Mouse (Mus musculus) adrenal gland, postnatal 10 days (tissue): ENCODE measurements around the gene Gm13272. TPM values are rescaled to one million over a fixed set of nuclear protein-coding genes. Genes with fewer than 3 reads are reported as not detected.
A peak's percentile ranks its signal among the peaks of the same experiment; 100 is the strongest.
"Not testable (repeated sequence)": the region's sequence is repeated elsewhere in the genome, so short reads cannot be mapped to it uniquely, and the experiment has no call there.

Experiments used
- DNase-seq: peaks from one replicate; pipeline ENCODE4 v3.0.0; 2021; ENCODE audit warnings: mixed read lengths
- long read RNA-seq, 2 experiments: library from polyadenylated mRNA; stranded (forward); transcript quantifications; one replicate each; pipeline ENCODE4 v2.0.0; 2021
- total RNA-seq, 2 experiments: library from RNA; stranded (reverse); gene quantifications; 2 replicates each; pipeline ENCODE4 v1.2.3; 2021

Gm13272 gene
- not detected for total RNA-seq
- long read RNA-seq, experiment 1 = 0 reads
- long read RNA-seq, experiment 2 = 0 reads

GRCm38 (mm10) chr4:88779550-88779949 is at the start of gene Gm13272:
Gm13272 (plus strand) TSS chr4:88779850.
- DNase-seq = not testable (repeated sequence)

- peak; percentile 86 for DNase-seq
Observed at GRCm38 (mm10) chr4:88738480-88738879, 41.2 kb upstream of the Gm13272 start.

DNA sequence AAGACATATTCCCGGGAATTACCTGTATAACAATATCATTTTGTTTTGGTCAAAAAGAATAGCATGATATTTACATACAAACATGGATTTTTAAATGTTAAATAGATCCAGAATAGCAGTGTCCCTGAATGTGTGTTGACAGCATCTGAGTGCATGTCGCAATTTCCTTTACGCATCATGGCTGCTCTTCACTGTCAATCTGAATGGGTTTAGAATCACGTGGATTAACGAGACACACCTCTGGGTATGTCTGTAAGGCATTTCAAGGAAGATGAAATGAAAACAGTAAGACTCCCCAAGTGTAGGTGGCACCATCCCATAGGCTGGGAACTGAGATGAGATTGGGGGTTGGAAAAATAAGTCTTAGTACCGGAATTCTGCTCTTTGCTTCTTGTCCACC is 40.6 kb upstream of the Gm13272 start:
- DNase-seq = no peak

- no peak for DNase-seq
Observed at GRCm38 (mm10) chr4:88741426-88741825, 38.2 kb upstream of the Gm13272 start.

- DNase-seq = no peak
Observed at GRCm38 (mm10) chr4:88742771-88743371, 36.8 kb upstream of the Gm13272 start.

GRCm38 (mm10) chr4:88744207-88744606 is 35.4 kb upstream of the Gm13272 start:
- DNase-seq = no peak

DNA sequence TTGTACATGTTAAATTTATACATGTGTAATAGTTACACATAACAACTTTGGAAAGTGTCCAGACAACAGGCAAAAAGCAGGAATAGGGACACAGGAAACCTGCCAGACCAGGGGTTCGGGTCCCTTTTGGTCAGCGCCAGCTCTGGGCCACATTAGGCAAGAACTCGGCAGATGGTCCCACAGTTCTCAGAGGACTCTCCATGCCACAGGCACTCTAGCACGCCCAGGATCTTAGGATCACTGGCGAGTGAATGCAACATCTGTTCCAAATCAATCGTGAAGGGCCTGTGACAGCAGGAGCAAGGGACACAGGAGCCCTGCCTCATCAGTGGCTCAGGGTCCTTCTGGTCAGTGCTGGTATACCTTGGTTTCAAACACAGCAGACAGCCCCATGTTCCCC is 29.7 kb upstream of the Gm13272 start:
- DNase-seq = no peak

DNA sequence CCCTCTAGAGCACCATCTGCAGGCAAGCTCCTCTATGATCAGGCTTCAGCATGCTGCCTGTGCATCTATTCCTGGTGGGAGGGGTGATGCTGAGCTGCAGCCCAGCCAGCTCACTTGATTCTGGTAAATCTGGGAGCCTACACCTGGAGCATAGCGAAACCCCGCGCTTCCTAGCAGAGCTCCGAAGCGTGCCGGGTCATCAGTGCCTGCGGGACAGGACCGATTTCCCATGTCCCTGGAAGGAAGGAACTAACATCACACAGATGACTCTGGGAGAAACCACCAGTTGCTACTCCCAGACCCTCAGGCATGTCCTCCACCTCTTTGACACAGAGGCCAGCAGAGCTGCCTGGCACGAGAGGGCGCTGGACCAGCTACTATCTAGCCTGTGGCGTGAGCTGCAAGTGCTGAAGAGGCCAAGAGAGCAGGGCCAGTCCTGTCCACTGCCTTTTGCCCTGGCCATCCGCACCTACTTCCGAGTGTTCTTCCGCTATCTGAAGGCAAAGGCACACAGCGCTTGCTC is 24.8 kb upstream of the Gm13272 start, which contains the start of gene Gm13271:
TSS of gene Gm13271 (plus strand) at position 51 of the 523 bp plus-strand sequence.
- peak; percentile 60 for DNase-seq

DNA sequence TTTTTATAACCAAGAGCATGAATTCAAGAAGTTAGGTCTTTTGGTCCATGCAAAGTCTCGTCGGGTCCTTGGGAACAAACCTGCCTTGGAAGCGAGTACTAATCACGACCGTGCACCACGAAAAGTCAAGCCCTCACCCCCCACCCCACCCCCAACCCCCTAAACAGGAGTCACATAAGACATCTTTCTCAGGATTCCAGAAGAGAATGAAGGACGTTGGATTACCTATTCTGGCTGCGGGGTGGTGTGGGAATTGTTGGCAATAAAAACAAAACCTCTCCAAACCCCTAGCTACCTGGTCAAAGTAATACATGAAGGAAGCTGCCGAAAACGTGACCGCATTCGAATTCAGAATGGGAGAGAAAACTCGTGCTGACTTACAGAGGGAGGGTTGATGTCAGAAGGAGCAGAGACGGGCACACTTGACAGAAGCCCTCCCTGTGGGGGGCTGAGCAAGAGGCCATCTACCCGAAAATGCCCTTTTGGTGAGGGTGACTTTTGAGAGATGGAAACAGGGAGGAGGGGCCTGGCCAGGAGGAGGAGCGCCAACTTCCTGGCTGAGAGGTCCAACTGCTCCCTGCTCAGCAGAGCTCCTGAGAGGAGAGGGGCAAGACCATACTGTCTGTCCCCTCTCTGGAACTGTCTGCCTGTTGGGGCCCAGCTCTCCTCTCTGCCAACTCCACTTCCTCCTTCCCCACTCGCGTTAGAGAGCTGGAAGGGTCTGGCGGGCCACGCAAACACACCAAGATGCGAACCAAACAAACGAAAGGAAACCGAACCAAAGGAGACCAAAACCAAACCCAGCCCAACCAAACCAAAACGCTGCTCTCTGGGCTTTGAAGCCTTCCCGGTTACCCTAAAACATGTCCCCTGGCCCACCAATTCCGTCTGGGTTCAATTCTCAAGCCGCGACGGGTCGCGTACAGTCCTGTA is 22.8 kb upstream of the Gm13272 start:
- DNase-seq = peak; percentile 25

DNA sequence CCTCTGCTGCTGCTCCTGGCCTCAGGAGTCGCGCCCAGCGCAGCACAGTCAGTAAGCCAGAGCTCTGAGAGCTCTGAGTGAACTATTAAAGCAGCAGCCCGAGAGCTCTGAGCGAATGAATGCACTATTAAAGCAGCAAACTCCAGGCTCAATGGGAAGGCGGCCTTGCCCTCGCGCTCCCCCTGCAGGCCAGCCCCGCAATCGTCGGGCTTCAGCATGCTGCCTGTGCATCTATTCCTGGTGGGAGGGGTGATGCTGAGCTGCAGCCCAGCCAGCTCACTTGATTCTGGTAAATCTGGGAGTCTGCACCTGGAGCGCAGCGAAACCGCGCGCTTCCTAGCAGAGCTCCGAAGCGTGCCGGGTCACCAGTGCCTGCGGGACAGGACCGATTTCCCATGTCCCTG is 22.0 kb upstream of the Gm13272 start:
- DNase-seq = peak; percentile 86

GRCm38 (mm10) chr4:88758751-88759150 is 20.9 kb upstream of the Gm13272 start:
- not testable (repeated sequence) for DNase-seq

DNA sequence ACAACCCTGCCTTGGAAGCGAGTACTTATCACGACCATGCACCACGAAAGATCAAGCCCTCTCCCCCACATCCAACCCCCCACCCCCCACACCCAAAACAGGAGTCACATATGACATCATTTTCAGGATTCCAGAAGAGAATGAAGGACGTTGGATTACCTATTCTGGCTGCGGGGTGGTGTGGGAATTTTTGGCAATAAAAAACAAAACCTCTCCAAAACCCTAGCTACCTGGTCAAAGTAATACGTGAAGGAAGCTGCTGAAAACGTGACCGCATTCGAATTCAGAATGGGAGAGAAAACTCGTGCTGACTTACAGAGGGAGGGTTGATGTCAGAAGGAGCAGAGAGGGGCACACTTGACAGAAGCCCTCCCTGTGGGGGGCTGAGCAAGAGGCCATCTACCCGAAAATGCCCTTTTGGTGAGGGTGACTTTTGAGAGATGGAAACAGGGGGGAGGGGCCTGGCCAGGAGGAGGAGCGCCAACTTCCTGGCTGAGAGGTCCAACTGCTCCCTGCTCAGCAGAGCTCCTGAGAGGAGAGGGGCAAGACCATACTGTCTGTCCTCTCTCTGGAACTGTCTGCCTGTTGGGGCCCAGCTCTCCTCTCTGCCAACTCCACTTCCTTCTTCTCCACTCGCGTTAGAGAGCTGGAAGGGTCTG is 19.9 kb upstream of the Gm13272 start, which contains the start of gene Gm13283:
TSS of gene Gm13283 (plus strand) at position 510 of the 659 bp plus-strand sequence.
- peak; percentile 39 for DNase-seq

DNA sequence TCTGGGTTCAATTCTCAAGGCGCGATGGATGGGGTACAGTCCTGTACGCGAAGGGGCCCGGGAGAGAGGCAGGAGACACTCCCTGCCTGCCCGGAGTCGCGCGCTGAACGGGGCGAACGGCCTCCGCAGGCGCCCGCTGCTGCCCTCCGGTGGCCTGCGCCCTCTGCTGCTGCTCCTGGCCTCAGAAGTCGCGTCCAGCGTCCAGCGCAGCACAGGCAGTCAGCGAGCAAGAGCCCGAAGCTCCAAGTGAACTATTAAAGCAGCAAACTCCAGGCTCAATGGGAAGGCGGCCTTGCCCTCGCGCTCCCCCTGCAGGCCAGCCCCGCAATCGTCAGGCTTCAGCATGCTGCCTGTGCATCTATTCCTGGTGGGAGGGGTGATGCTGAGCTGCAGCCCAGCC is 19.2 kb upstream of the Gm13272 start:
- peak; percentile 81 for DNase-seq

DNA sequence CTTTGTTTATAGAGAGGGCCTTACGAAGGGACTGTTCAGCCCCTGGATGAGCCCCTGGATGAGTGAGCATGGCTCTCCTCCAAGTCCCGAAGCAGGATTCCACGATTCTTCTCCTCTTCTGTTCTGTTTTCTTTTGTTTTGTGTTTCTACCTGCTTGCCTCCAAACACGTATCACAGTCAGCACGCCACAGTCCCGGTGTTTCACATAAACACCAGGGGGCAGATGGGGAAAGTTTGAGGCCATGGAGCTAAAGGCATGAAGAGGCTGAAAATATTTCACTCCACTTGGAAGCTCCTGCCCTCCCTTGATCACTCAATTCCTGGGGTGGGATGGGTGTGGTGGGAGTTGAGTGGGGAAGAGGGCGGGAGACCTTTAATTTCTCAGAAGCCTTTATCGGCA is 17.9 kb upstream of the Gm13272 start:
- DNase-seq = peak; percentile 63

DNA sequence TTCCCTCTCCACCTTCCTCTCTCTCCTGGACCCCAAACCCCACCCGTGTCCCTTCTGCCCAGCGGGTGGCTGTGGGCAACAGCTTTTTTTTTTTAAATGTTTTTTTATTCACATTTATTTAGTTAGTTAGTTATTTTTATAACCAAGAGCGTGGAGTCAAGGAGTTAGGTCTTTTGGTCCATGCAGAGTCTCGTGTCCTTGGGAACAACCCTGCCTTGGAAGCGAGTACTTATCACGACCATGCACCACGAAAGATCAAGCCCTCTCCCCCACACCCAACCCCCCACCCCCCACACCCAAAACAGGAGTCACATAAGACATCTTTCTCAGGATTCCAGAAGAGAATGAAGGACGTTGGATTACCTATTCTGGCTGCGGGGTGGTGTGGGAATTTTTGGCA is 17.3 kb upstream of the Gm13272 start:
- not testable (repeated sequence) for DNase-seq

- DNase-seq = peak; percentile 61
Observed at GRCm38 (mm10) chr4:88763384-88764018, 16.1 kb upstream of the Gm13272 start.

DNA sequence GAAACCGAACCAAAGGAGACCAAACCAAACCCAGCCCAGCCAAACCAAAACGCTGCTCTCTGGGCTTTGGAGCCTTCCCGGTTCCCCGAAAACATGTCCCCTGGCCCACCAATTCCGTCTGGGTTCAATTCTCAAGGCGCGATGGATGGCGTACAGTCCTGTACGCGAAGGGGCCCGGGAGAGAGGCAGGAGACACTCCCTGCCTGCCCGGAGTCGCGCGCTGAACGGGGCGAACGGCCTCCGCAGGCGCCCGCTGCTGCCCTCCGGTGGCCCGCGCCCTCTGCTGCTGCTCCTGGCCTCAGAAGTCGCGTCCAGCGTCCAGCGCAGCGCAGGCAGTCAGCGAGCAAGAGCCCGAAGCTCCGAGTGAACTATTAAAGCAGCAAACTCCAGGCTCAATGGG is 6.1 kb upstream of the Gm13272 start, which contains the start of gene Gm13290:
TSS of gene Gm13290 (plus strand) at position 301 of the 400 bp plus-strand sequence.
- not testable (repeated sequence) for DNase-seq

GRCm38 (mm10) chr4:88776622-88777021 is 3.0 kb upstream of the Gm13272 start, which contains the start of gene Gm13289:
Gm13289 (plus strand) TSS chr4:88776922.
- not testable (repeated sequence) for DNase-seq

DNA sequence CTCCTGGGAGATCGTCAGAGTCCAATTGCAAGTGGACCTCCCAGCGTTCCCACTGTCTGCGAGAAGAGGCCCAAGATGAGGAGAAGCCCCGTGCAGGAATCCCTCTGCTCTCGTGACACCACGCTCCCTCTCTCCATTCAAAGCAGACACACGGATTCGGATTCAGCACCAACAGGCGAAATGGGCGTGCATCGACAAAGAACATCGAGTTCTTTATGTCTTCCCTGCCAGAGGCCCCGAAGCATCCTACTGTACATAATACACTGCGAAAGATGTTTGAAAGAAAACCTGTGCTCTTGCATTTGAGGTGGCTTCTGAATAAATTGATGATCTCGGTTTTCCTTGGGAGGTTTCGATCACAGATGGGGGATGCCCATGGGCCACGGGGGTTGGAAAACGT is 670 bp downstream of the Gm13272 start:
- DNase-seq = not testable (repeated sequence)

DNA sequence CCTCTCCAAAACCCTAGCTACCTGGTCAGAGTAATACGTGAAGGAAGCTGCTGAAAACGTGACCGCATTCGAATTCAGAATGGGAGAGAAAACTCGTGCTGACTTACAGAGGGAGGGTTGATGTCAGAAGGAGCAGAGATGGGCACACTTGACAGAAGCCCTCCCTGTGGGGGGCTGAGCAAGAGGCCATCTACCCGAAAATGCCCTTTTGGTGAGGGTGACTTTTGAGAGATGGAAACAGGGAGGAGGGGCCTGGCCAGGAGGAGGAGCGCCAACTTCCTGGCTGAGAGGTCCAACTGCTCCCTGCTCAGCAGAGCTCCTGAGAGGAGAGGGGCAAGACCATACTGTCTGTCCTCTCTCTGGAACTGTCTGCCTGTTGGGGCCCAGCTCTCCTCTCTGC is 2.2 kb downstream of the Gm13272 start, which contains the start of gene Ifnz:
TSS of gene Ifnz (plus strand) at position 301 of the 400 bp plus-strand sequence.
- DNase-seq = not testable (repeated sequence)

DNA sequence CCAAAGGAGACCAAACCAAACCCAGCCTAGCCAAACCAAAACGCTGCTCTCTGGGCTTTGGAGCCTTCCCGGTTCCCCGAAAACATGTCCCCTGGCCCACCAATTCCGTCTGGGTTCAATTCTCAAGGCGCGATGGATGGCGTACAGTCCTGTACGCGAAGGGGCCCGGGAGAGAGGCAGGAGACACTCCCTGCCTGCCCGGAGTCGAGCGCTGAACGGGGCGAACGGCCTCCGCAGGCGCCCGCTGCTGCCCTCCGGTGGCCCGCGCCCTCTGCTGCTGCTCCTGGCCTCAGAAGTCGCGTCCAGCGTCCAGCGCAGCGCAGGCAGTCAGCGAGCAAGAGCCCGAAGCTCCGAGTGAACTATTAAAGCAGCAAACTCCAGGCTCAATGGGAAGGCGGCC is 2.7 kb downstream of the Gm13272 start:
- peak; percentile 16 for DNase-seq
